ENCODE assay signal across 24 mouse cellular contexts in genomic region chr2:73759899-73760298, GRCm38 (mm10).
"Had no signal": no experiment of that assay in that cellular context is flagged by ENCODE, and none has a peak within 500 bp of the region (broad histone marks: within the 10 kb centered on the region; RNA-seq: fewer than 3 reads in every experiment).

No protein-coding gene starts in this region.

- ATAC-seq: hindbrain, embryonic 16.5 days; inflammation-experienced regulatory T-cells, adult 6 months; intestine, embryonic 15.5 days; intestine, postnatal 0 days had no signal

- H3K4me1 ChIP-seq: intestine, embryonic 15.5 days had no signal

- H3K4me3 ChIP-seq: gastrocnemius, adult 2 months; heart, embryonic 10.5 days; heart, embryonic 12.5 days; hindbrain, embryonic 10.5 days; hindbrain, embryonic 12.5 days; intestine, embryonic 15.5 days; layer of hippocampus, adult 2 months; left cerebral cortex, adult 2 months; limb, embryonic 10.5 days; limb, embryonic 12.5 days had no signal

- H3K36me3 ChIP-seq: intestine, embryonic 15.5 days had no signal

- H3K9ac ChIP-seq: heart, embryonic 12.5 days; hindbrain, embryonic 12.5 days; hindbrain, embryonic 14.5 days; intestine, embryonic 15.5 days; limb, embryonic 12.5 days had no signal

- DNase-seq: gastrocnemius, adult 2 months; gastrocnemius, postnatal 10 days; gastrocnemius, postnatal 25 days; heart, adult 18-20 months; heart, postnatal 10 days; heart, postnatal 4 days; kidney, adult 18-20 months; kidney, adult 8-10 months; kidney, postnatal 10 days; kidney, postnatal 25 days; kidney, postnatal 4 days had no signal

- H3K27me3 ChIP-seq: heart, embryonic 12.5 days; hindbrain, embryonic 12.5 days; intestine, embryonic 15.5 days; limb, embryonic 12.5 days had no signal

- H3K9me3 ChIP-seq: heart, embryonic 10.5 days; intestine, embryonic 15.5 days; limb, embryonic 10.5 days had no signal

- H3K4me2 ChIP-seq: heart, embryonic 12.5 days; hindbrain, embryonic 12.5 days; hindbrain, embryonic 14.5 days; intestine, embryonic 15.5 days; limb, embryonic 12.5 days had no signal

- H3K27ac ChIP-seq: gastrocnemius, adult 2 months; heart, embryonic 10.5 days; hindbrain, embryonic 10.5 days; hindbrain, embryonic 12.5 days; hindbrain, embryonic 14.5 days; intestine, embryonic 15.5 days; layer of hippocampus, adult 2 months; left cerebral cortex, adult 2 months; limb, embryonic 10.5 days; limb, embryonic 12.5 days had no signal
